Mouse (Mus musculus) MEL (cell line): ENCODE measurements around the gene Gm136.

ENCODE experiments used
- BHLHE40 ChIP-seq: IDR thresholded peaks from 2 replicates; pipeline ENCODE4 v1.6.1; 2012; ENCODE audit warnings: low read depth, mild to moderate bottlenecking, inconsistent platforms, low read length, improper control_type of control experiment, borderline replicate concordance
- CTCF ChIP-seq, 3 experiments: IDR thresholded peaks in 2 of 3; conservative IDR thresholded peaks in 1 of 3; 2 replicates each; pipeline ENCODE4 v1.5.1; 2011 to 2012; ENCODE audit warnings: low read length in 3 of 3, low read depth in 2 of 3, mild to moderate bottlenecking in 2 of 3, improper control_type of control experiment in 1 of 3, inconsistent platforms in 1 of 3, mixed read lengths in 1 of 3, moderate library complexity in 1 of 3; ENCODE audit not compliant: control insufficient read depth in 1 of 3, insufficient read depth in 1 of 3, poor library complexity in 1 of 3, severe bottlenecking in 1 of 3
- ETS1 ChIP-seq: IDR thresholded peaks from 2 replicates; pipeline ENCODE4 v1.6.1; 2012; ENCODE audit warnings: low read depth, mild to moderate bottlenecking, inconsistent platforms, low read length, improper control_type of control experiment, moderate library complexity
- GATA1 ChIP-seq: IDR thresholded peaks from 2 replicates; pipeline ENCODE4 v1.6.1; 2011; ENCODE audit warnings: low read depth, low read length, improper control_type of control experiment
- HCFC1 ChIP-seq: IDR thresholded peaks from 2 replicates; pipeline ENCODE4 v1.6.1; 2012; ENCODE audit warnings: low read depth, mild to moderate bottlenecking, inconsistent platforms, low read length, improper control_type of control experiment, moderate library complexity
- NELFE ChIP-seq: IDR thresholded peaks from 2 replicates; pipeline ENCODE4 v1.6.1; 2011; ENCODE audit warnings: low read depth, low read length, improper control_type of control experiment

GRCm38 (mm10) chr4:34784865-34785264 is 28.8 kb upstream of the Gm136 start:
- TF ChIP-seq BHLHE40, result no peak
- no peak for TF ChIP-seq NELFE
- peak in 2 of 3 experiments; percentile 42 to 47 for TF ChIP-seq CTCF (IDR thresholded peaks at IDR 0.05 in 2 of 3, conservative IDR thresholded peaks at IDR 0.05 in 1 of 3; ENCODE audit: control insufficient read depth in 1 of 3, insufficient read depth in 1 of 3, low read depth in 2 of 3, low read length in 3 of 3, poor library complexity in 1 of 3, severe bottlenecking in 1 of 3)
- no peak for TF ChIP-seq HCFC1
- TF ChIP-seq GATA1, result no peak
- TF ChIP-seq ETS1, result no peak
